Mouse (Mus musculus) ES-E14 (cell line): Measurements from ENCODE around the gene Ift122. TPM values are rescaled to one million over a fixed set of nuclear protein-coding genes. Genes with fewer than 3 reads are reported as not detected.

Experiments used
- DNase-seq: peaks from one replicate; pipeline ENCODE4 v3.0.0-alpha.2; 2013; ENCODE audit warnings: low read depth, low spot score
- H3K27ac ChIP-seq: 2 replicates; pipeline ENCODE4 v1.5.1; 2012; ENCODE audit warnings: low read depth, mild to moderate bottlenecking, low read length, moderate library complexity, mixed read lengths; ENCODE audit not compliant: poor library complexity, insufficient read depth, severe bottlenecking
- H3K36me3 ChIP-seq: 2 replicates; pipeline ENCODE4 v1.6.1; 2012; ENCODE audit warnings: mild to moderate bottlenecking, low read length, moderate library complexity, mixed read lengths; ENCODE audit not compliant: control insufficient read depth, poor library complexity, insufficient read depth, severe bottlenecking
- H3K4me1 ChIP-seq, 2 experiments: fragments of 150-350 bp in 1 of 2; sonication (generic) in 1 of 2; 2 replicates each; pipeline ENCODE4 v1.6.1; 2012; ENCODE audit warnings: low read length in 2 of 2, mild to moderate bottlenecking in 1 of 2, mixed read lengths in 1 of 2; ENCODE audit not compliant: control insufficient read depth in 2 of 2, insufficient read depth in 2 of 2, poor library complexity in 1 of 2
- H3K4me3 ChIP-seq, 2 experiments: fragments of 150-350 bp in 1 of 2; sonication (generic) in 1 of 2; 2 replicates each; pipeline ENCODE4 v1.5.1; 2012; ENCODE audit warnings: low read length in 2 of 2, low read depth in 1 of 2, mild to moderate bottlenecking in 1 of 2, mixed read lengths in 1 of 2; ENCODE audit not compliant: insufficient read depth in 1 of 2, poor library complexity in 1 of 2, severe bottlenecking in 1 of 2
- H3K9ac ChIP-seq: 2 replicates; pipeline ENCODE4 v1.6.1; 2012; ENCODE audit warnings: low read depth, mild to moderate bottlenecking, low read length, mixed read lengths; ENCODE audit not compliant: poor library complexity, insufficient read depth, severe bottlenecking
- H3K9me3 ChIP-seq: fragments of 150-350 bp; sonication (generic); 2 replicates; pipeline ENCODE4 v1.6.1; 2012; ENCODE audit warnings: low read depth, mild to moderate bottlenecking, low read length; ENCODE audit not compliant: control insufficient read depth, insufficient read depth
- CHD2 ChIP-seq: IDR thresholded peaks from 2 replicates; pipeline ENCODE4 v1.6.1; 2014; ENCODE audit warnings: mild to moderate bottlenecking, low read depth, low read length, inconsistent platforms
- HCFC1 ChIP-seq: IDR thresholded peaks from 2 replicates; pipeline ENCODE4 v1.6.1; 2012; ENCODE audit warnings: low read length, inconsistent platforms, borderline replicate concordance; ENCODE audit not compliant: insufficient read depth
- MAFK ChIP-seq: IDR thresholded peaks from 2 replicates; pipeline ENCODE4 v1.6.1; 2014; ENCODE audit warnings: mild to moderate bottlenecking, low read depth, low read length, inconsistent platforms; ENCODE audit not compliant: insufficient read depth
- ZC3H11A ChIP-seq: IDR thresholded peaks from 2 replicates; pipeline ENCODE4 v1.6.1; 2012; ENCODE audit warnings: low read depth, mild to moderate bottlenecking, inconsistent platforms, low read length, borderline replicate concordance
- ZNF384 ChIP-seq: IDR thresholded peaks from 2 replicates; pipeline ENCODE4 v1.6.1; 2012; ENCODE audit warnings: low read depth, low read length, inconsistent platforms
- in situ Hi-C, 2 experiments: fragments of 600-800 bp; cut with MboI; formaldehyde crosslinking; loops; one replicate each; pipeline ENCODE4 v1.15.1; 2025; ENCODE audit warnings: low sequenced_read_pairs in 2 of 2, inconsistent platforms in 1 of 2; ENCODE audit not compliant: unreplicated experiment in 2 of 2
- total RNA-seq: library from RNA; depleted of rRNA; stranded (reverse); fragments of 300-350 nt; gene quantifications from 2 replicates; pipeline ENCODE4 v1.2.3, GENCODE M21; 2012

Ift122 gene
- total RNA-seq, 1 experiment = 8.5 TPM

DNA sequence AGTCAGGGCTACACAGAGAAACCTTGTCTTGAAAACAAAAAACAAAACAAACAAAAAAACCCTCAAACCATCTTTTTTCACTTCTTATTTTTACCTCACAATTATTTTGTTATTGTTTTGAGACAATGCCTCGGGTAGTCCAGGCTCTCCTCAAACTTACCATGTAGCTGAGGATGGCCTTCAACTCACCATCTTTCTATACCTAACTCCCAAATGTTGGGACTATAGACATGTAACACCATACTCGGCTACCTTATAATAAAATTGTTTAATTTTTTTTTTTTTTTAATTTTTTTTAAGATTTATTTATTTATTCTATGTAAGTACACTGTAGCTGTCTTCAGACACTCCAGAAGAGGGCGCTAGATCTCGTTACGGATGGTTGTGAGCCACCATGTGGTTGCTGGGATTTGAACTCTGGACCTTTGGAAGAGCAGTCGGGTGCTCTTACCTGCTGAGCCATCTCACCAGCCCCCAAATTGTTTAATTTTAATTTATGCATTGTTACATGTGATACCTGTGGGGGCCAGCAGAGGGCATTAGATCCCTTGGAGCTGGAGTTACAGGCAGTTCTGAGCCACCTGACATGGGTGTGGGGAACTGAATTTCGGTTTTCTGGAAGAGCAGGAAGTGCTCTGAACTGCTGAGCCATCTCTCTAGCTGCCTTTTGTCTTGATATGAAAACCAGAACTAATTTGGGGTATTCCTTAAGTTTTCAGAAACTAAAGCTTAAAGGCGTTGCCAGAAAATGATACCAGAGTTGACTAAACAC lies 6.4 kb upstream of the Ift122 start:
- DNase-seq = no peak
- peaks cover 0 to 2% of the 10 kb centered on the region in 2 experiments; a peak in 1 of 4 replicates for H3K4me1 ChIP-seq
- peaks cover 23% of the 10 kb centered on the region for H3K36me3 ChIP-seq

DNA sequence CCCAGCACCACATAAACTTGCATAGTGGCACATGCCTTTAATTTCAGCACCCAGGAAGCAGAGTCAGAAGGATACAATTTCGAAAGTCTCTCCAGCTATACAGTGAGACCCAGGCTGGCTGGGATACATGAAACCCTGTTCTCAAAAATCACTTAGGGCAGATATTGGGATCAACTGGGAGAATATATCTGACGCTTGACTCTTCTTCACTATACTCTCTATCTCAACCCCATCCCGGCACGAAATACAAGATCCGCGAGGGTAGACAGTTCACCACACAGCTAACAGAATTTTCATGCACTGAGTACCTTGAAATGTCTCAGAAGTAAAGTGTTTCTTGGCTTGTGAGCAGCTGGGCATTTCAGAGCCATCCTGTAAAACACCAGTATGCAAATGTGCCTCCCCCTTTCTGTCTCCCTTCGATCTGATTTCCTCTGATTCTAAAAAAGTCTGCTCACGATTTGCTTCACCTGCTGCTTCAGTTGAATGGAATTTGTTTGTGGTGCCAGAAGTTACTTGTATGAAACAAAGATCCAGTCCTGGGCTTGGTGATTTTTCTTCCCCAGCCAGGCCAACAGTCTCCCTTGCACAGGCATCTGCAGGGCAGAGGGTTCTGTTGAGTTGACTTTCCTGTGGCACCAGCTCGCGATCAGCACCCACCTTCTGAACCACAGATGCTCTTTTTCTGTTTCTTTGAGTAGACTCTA lies 4.5 kb upstream of the Ift122 start:
- Histone ChIP-seq H3K4me3 (no peak overlapping the region), H3K9ac (no peak overlapping the region), H3K9me3 (no peaks in the 10 kb centered on the region), H3K4me1 (peaks cover 0 to 2% of the 10 kb centered on the region in 2 experiments; a peak in 1 of 4 replicates), H3K36me3 (peaks cover 22% of the 10 kb centered on the region), H3K27ac (no peak overlapping the region)
- TF ChIP-seq CHD2 (no peak), ZNF384 (no peak), HCFC1 (no peak), ZC3H11A (no peak), MAFK (no peak)
- in situ Hi-C loops = no loop called here
- no peak for DNase-seq

More for the DNA sequence above, 6.4 kb upstream of the Ift122 start:
- no peaks in the 10 kb centered on the region for H3K9me3 ChIP-seq
- in situ Hi-C loops = no loop called here
- TF ChIP-seq HCFC1 = no peak
- TF ChIP-seq MAFK = no peak
- TF ChIP-seq CHD2 = no peak
- H3K9ac ChIP-seq = no peak overlapping the region
- H3K27ac ChIP-seq = no peak overlapping the region
- H3K4me3 ChIP-seq = no peak overlapping the region

DNA sequence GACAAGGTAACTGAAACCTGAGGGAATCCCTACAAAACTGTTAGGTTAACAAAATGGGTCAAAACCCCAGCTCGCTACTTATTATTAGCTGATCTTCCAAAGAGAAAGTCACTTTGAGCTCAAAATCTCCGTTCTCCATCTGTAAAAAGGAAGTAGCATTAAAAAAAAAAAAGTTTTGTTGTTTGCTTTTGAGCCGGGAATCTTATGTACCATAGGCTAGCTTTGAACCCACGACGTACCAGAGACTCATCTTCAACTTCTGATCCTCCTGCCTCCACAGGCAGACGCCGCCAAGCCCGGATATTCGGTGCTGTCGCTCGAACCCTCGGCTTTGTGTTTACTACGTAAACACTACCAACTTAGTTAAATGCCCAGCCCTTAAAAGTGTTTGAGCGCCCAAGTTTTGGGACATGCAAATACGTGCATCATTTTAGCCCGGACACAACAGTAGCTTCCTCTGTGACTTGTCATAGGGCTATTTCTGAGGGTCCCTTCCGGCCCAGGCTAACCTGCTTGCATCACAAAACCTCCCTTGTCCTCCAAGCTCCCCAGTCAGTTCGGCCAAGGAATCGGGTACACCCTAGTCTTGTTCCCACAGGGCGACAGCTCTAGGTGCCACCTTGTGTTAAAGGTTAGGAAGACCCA lies 702 bp upstream of the Ift122 start:
- TF ChIP-seq HCFC1 (no peak), ZNF384 (no peak), MAFK (no peak), CHD2 (no peak), ZC3H11A (no peak)
- in situ Hi-C loops = no loop called here
- Histone ChIP-seq H3K9ac (peak overlapping the region; percentile 83), H3K4me1 (no peaks in the 10 kb centered on the region), H3K4me3 (peak overlapping the region; percentile 76 to 84), H3K9me3 (no peaks in the 10 kb centered on the region), H3K27ac (peak overlapping the region; percentile 81), H3K36me3 (peaks cover 12% of the 10 kb centered on the region)
- no peak for DNase-seq

DNA sequence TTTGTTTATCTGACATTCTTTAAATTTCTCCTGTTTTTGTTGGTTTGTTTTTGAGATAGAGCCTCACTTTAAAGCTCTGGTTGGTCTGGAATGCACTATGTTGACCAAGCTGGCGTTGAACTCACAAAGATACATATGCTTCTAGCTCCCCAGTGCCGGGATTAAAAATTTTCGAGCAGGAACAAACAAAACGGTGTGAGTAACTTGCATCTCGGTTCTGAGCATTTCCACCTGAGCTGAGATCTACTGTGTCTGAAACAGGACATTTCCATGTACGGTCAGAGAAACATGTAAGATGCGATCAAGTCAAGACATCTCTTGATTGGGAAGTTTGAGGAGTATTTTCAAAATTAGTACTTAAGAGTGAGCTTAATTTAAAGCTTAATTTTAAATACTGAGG lies 715 bp downstream of the Ift122 start:
- peaks cover 5% of the 10 kb centered on the region; the same call in 1 of the 2 replicates for H3K36me3 ChIP-seq
- no peaks in the 10 kb centered on the region for H3K4me1 ChIP-seq
- H3K9me3 ChIP-seq = no peaks in the 10 kb centered on the region
- DNase-seq = no peak
- no peak overlapping the region for H3K27ac ChIP-seq
- TF ChIP-seq ZNF384 (no peak), HCFC1 (no peak), ZC3H11A (no peak), CHD2 (no peak), MAFK (no peak)
- H3K4me3 ChIP-seq = peak overlapping the region; percentile 48 to 60
- H3K9ac ChIP-seq = peak overlapping the region; percentile 54; the same call in 1 of the 2 replicates
- in situ Hi-C loops = no loop called here
